Mouse (Mus musculus) cerebellum, postnatal 10 days (tissue): ENCODE measurements at regions not wholly inside any gene's neighbourhood (a gene's known extent, or its start where the extent isn't known, plus 50 kb on each side); places are given as distances from the start of the nearest gene placed in this dataset.

Experiments used
- DNase-seq, 2 experiments: peaks; one replicate each; pipeline ENCODE4 v3.0.0; 2021; ENCODE audit warnings: mixed read lengths in 2 of 2

DNA sequence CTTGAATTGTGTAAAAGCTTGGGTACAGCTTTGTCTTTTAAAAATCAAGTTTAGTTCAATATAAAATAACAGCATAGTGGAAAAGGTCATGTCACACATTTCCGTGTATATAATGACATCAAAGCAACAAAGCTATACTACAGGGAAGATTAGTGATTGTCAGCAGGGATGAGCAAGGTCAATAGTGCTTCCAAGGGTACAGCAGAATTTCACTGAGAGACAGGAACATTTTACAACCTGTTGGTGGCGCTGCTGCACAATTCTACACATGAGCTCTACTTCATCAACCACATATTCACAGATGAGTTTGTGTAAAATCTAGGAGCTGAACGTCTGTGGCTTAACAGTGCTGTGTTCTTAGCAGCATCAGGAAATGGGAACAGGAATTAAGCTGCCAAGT is 74.3 kb upstream of the A2m start:
- peak; percentile 63 to 72 for DNase-seq

DNA sequence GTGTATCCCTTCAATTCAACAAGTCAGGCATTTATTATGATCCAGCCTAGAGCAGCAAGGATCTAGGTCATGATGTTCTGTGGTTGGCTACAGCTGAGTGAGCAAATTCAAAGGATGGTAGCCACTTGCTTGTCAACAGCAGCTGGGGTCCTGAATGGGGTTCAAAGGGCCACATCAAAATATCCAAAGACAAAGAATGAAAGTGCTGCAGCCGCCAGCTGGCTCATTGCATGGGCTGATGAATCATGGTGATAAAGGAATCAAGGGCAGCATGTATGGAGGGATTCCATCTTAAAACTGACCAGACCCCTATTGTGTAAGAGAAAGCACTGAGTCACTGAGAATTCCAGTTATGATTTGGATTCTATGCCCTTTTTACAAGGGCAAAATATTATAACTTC is 74.8 kb upstream of the A2m start:
- DNase-seq, result no peak

DNA sequence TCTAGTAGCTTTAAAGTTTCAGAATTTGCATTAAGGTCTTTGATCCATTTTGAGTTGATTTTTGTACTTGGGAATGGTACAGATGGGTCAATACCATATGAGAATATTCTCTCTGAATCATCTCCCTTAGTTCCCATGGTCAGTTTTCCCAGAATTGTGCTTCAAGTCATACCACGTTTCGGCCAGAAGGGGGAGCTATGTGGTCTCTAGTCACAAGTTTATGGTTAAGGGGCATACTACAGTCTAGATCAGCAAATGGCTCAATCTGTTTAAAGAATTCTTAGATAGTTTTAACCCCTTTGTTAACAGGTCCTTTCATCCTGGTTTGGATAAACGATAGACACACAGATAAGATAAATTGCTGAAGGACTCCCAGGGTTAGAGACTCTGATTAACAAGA is 78.7 kb upstream of the A2m start:
- DNase-seq, result peak; percentile 54 to 55

DNA sequence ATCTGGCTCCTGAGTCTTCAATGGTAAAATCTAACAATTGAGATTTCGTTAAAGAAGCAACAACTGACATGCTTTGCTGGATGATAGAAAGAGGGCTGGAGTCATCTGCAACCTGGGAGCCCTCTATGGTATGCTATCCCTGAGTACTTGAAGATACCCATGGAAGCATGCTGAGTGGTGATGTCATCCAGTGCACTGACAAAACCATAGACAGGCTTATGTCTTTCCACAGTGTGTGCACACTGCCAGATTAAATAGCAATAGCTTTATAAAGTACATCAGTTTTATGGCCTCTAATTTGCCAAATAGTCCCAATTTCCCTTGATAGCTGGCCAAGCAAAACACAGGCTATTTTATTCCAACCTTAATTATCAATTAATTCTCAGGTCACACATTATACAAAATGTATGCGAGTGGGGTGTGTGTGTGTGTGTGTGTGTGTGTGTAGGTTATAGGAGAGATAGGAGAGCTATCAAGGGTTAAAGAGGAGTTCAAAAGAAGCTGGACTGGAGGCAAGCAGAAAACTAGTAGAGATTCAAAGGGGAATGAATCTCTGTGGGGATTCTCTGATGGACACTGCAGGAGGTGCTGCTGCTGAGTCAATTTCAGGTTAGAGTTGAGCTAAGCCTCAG is 80.1 kb upstream of the Iqsec3 start:
- DNase-seq, result no peak

DNA sequence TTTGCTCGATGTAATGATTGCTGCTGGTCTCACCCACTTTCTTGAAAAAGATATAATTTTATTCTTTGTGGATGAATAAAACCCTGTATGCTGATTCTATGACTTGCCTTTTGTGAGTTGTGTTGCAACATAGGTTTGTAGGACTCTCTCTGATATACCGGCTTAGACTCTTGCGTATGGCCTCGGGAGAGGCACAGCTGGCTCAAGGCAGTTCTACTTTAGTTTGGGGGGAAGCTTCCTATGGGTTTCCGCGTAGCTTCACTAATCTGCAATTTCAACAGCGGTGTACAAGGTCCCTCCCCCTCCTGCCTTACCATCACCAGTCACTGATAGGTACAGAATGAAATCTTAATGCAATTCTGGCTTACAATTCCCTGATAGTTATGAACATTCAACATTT is 60.0 kb upstream of the Iqsec3 start:
- no peak for DNase-seq

DNA sequence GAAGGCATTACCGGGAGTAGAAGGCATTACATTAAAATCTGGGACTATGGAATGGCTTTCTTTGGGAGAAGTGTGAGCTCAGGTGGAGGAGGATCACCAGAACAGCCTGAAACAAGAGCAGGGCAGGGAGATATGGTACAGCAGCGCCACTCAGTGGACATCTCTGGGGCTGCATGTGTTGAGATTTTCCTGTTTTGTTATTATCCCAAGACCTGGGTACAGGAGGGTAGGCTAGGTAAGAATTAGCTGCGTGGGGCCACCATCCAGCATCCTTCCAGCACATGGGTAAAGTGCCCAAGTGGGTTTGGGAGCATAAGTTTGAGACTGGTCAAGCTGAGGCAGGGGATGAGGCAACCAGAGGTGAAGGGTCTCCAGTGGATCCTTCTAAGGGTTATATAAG is 59.4 kb upstream of the Iqsec3 start:
- peak; percentile 82 to 88 for DNase-seq

DNA sequence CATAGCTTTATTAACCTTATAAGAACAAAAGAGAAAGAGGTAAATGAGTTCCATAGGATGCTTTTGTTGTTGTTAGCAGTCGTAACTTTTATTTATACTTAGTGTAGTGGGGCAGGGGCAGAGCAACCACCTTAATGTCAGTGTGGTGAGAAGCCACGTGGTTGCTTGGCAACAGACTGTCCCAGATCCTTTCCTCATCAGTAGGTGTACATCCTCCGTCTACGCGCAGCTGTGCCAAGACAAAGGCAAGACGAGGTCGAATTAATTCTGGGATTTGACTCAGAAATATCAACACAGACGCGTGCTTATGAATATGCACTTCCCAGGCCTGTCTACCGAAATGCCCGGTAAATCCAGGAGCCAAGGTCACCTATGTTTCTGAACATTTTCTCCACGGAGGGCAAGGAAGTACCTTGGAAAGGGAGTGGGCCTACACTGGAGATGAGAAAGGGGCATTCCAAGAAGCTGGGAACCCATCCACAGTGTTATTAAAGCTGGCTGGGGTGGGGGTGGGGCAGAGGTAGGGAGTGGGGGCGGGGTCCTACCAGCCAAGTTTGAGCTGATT is 58.4 kb upstream of the Iqsec3 start:
- DNase-seq, result no peak

DNA sequence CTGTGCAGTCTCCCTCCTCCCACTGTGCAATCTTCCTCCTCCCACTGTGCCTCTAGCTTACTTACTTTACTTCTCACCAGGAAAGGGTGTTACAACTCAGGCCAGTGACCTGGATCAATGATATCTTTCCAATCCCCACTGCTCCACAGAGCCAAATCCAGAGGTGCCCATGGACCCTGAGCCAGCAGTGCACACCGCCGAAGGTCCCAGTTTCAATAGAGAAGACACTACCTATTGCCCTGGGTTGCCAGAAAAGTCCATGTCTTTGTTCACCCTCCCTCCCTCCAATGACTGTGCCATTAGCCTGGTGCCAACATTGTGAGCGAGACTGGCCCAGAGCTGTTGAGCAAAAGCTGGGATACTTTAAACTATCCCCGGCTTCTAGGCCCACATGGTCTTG is 53.8 kb upstream of the Iqsec3 start:
- DNase-seq, result no peak

DNA sequence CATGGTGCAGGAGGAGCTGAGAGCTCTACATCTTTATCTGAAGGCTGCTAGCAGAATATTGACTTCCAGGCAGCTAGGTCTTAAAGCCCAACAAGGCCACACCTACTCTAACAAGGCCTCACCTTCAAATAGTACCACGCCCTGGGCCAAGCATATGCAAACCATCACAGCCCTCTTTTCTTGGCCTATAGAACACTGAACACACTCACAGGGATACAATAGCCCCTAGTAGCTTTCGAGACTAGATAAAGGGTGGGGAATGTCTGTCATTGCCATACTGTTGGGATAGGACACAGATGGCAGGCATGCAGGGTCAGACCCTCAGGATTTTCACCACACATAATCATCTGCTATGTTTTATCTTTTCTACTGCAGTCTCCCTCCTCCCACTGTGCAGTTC is 52.6 kb upstream of the Iqsec3 start:
- no peak for DNase-seq

DNA sequence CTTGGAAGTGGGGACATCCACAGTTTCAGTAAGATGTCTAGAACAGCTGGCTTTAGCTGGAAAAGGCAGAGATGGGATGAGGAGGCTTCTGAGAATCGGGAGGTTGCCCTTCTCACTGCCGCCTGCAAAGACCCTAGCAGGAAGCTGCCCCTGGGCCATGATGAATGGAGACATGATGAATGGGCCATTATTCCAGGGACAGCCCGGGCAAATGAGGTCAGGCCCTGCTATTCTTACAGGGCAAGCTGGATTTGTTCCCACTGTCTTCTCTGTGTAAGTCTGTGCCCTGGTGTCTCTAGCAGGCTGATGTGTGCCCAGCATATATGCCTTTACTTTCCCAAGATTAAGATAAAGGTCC is 51.1 kb upstream of the Iqsec3 start:
- DNase-seq, result no peak

DNA sequence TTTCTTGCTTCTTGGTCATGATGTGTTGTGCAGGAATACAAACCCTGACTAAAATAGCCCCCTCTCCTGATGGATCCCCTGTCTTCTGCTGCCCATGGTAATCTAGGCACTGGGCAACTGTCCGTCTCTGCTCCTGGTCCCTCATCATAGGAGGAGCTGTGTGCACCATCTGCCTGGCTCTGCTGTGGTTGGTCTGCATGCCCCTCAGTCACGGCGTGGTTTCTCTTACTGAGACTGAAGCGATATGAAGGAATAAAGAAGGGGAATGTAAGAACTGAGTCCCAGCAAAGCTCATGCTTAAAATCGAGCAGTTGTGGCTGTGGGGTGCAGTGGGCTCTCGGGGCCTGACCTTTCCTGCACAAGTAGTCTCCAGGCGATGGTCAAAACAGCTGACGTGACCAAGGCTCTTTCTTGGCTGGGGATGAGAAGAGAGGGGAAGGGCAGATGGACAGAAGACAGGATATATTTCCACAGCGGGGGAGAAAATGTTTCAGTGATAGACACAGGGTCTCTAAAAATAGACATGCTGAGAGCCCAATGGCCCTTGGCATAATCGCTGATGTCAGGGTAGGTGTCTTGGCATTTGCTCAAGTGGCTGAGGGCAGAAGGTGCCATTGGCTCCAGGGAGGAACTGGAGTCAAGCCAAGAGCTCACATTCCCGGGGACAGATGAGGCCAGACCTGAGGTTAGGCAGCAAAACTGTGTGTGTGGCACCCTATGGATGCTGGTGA is 50.6 kb upstream of the Iqsec3 start:
- DNase-seq, result peak; percentile 69 to 77
